ENCODE assay signal across 1 mouse cellular context in the genomic region with DNA sequence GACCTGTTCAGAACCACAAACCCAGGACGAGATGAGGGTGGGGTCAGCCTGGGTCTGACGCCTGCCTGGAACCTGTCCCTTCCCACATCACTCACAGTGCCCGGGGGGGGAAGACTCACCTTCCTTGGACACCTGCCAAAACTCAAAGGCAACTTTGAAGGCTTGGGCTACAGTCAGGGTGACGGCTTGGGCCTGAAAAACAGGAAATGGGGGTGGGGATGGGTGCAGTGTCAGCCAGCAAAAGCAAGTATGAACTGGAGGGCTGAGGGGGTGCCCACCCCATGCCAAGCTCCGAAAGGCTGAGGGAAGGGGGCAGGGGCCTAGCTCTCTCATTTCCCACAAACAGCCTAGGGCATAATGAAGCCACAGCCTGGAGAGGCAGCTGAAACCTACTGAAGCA.
TF ChIP-seq lines count a peak whose summit lies in the region.

No protein-coding gene starts in this region.

TF ChIP-seq in MEL, 35 proteins besides CTCF, POLR2A, EP300 and RAD21 (continued from another document):
- TF ChIP-seq UBTF (IDR thresholded peaks at IDR 0.05; ENCODE audit: borderline replicate concordance, insufficient read depth, low read depth, low read length) (no peak), TCF12 (IDR thresholded peaks at IDR 0.05; ENCODE audit: low read depth, low read length) (no peak), MYB (IDR thresholded peaks at IDR 0.05; ENCODE audit: low read depth, low read length) (no peak)
